Mouse (Mus musculus) liver, postnatal 0 days (tissue): ENCODE results near the gene Ipo13.

Experiments
- CTCF ChIP-seq: sonication (generic); IDR thresholded peaks from 2 replicates; pipeline ENCODE4 v1.5.1; 2016; ENCODE audit warnings: antibody characterized with exemption, low read depth
- EP300 ChIP-seq: IDR thresholded peaks from 2 replicates; pipeline ENCODE4 v1.6.1; 2016; ENCODE audit warnings: antibody characterized with exemption, low read depth, mild to moderate bottlenecking

GRCm38 (mm10) chr4:117845316-117845715 lies 69.5 kb downstream of the Ipo13 start:
- TF ChIP-seq CTCF (no peak), EP300 (no peak)
